Mouse (Mus musculus) midbrain, embryonic 11.5 days (tissue): Measurements from ENCODE around the gene Ccdc85b. TPM values are rescaled to one million over a fixed set of nuclear protein-coding genes. Genes with fewer than 3 reads are reported as not detected.

Experiments
- ATAC-seq: fragments of 200-750 bp; cut with Nextera tagmentation; 2 replicates; pipeline ENCODE4 v1.8.0; 2017; ENCODE audit warnings: moderate TSS enrichment, moderate library complexity; ENCODE audit not compliant: low FRiP score
- DNase-seq: peaks from one replicate; pipeline ENCODE4 v3.0.0; 2015; ENCODE audit warnings: low spot score; ENCODE audit errors: missing footprints
- H3K27ac ChIP-seq: fragments of 300-500 bp; sonication (generic); 2 replicates; pipeline ENCODE4 v1.5.1; 2014; ENCODE audit warnings: low read depth, low read length
- H3K27me3 ChIP-seq: fragments of 300-500 bp; sonication (generic); 2 replicates; pipeline ENCODE4 v1.6.1; 2014; ENCODE audit warnings: mild to moderate bottlenecking, low read length, moderate library complexity, mixed read lengths; ENCODE audit not compliant: control insufficient read depth, insufficient read depth
- H3K36me3 ChIP-seq: fragments of 300-500 bp; sonication (generic); 2 replicates; pipeline ENCODE4 v1.6.1; 2014; ENCODE audit warnings: mild to moderate bottlenecking, low read length, moderate library complexity, mixed read lengths; ENCODE audit not compliant: control insufficient read depth, insufficient read depth
- H3K4me1 ChIP-seq: fragments of 300-500 bp; sonication (generic); 2 replicates; pipeline ENCODE4 v1.6.1; 2014; ENCODE audit warnings: low read length; ENCODE audit not compliant: control insufficient read depth, insufficient read depth
- H3K4me2 ChIP-seq: fragments of 300-500 bp; sonication (generic); 2 replicates; pipeline ENCODE4 v1.6.1; 2014; ENCODE audit warnings: mild to moderate bottlenecking, moderate library complexity
- H3K4me3 ChIP-seq: fragments of 300-500 bp; sonication (generic); 2 replicates; pipeline ENCODE4 v1.5.1; 2014; ENCODE audit warnings: low read depth, low read length
- H3K9ac ChIP-seq: fragments of 300-500 bp; sonication (generic); 2 replicates; pipeline ENCODE4 v1.6.1; 2014; ENCODE audit warnings: low read length
- H3K9me3 ChIP-seq: fragments of 300-500 bp; sonication (generic); 2 replicates; pipeline ENCODE4 v1.6.1; 2016; ENCODE audit warnings: low read length; ENCODE audit not compliant: control insufficient read depth
- WGBS: fragments of 180-500 bp; shearing (Covaris S2); extraction: QIAGEN DNeasy Blood & Tissue Kit; methylation state at CpG from one replicate; pipeline ENCODE4 v1.1.7; 2014; 5-methylcytosine and 5-hydroxymethylcytosine counted together
- polyA plus RNA-seq: library from polyadenylated mRNA; unstranded; fragments of >200 nt; fragmentation: Nextera tagmentation; extraction: Ambion mirVana; gene quantifications from 2 replicates; pipeline ENCODE4 v1.2.1, GENCODE M21; 2014

Ccdc85b gene
- polyA plus RNA-seq, 1 experiment from 2014 or later, result 7.8 TPM

GRCm38 (mm10) chr19:5419630-5420029 lies 38.1 kb downstream of the Ccdc85b start:
- 93% methylated on average over 9 of the region's 9 CpGs for WGBS
- DNase-seq (peak; percentile 37), ATAC-seq (no peak)
- Histone ChIP-seq H3K9me3 (no peaks in the 10 kb centered on the region), H3K27me3 (no peaks in the 10 kb centered on the region), H3K4me2 (no peak overlapping the region), H3K27ac (no peak overlapping the region), H3K9ac (no peak overlapping the region), H3K36me3 (0 out of 2 replicates have a peak, but pooled peaks cover 8% of the 10 kb centered on the region), H3K4me1 (peaks cover 12% of the 10 kb centered on the region), H3K4me3 (no peak overlapping the region)

GRCm38 (mm10) chr19:5418750-5419466 lies 38.8 kb downstream of the Ccdc85b start:
- H3K9me3 ChIP-seq, result no peaks in the 10 kb centered on the region
- 94% methylated on average over 8 of the region's 8 CpGs for WGBS
- no peak overlapping the region for H3K9ac ChIP-seq
- no peak overlapping the region for H3K4me2 ChIP-seq
- DNase-seq, result peak; percentile 8
- peaks cover 10% of the 10 kb centered on the region for H3K4me1 ChIP-seq
- no peak overlapping the region for H3K4me3 ChIP-seq
- 0 out of 2 replicates have a peak, but pooled peaks cover 8% of the 10 kb centered on the region for H3K36me3 ChIP-seq
- no peak for ATAC-seq
- no peaks in the 10 kb centered on the region for H3K27me3 ChIP-seq
- no peak overlapping the region for H3K27ac ChIP-seq

GRCm38 (mm10) chr19:5414534-5414957 lies 43.1 kb downstream of the Ccdc85b start:
- H3K9ac ChIP-seq, result no peak overlapping the region
- WGBS, result 63% methylated on average over 2 of the region's 2 CpGs
- H3K4me2 ChIP-seq, result no peak overlapping the region
- DNase-seq (peak; percentile 37), ATAC-seq (no peak)
- no peaks in the 10 kb centered on the region for H3K4me1 ChIP-seq
- no peaks in the 10 kb centered on the region for H3K27me3 ChIP-seq
- no peaks in the 10 kb centered on the region for H3K36me3 ChIP-seq
- no peaks in the 10 kb centered on the region for H3K9me3 ChIP-seq
- H3K4me3 ChIP-seq, result no peak overlapping the region
- H3K27ac ChIP-seq, result no peak overlapping the region

- Histone ChIP-seq H3K27ac (no peak overlapping the region), H3K9ac (no peak overlapping the region), H3K36me3 (no peaks in the 10 kb centered on the region), H3K4me2 (no peak overlapping the region), H3K9me3 (no peaks in the 10 kb centered on the region), H3K4me3 (no peak overlapping the region), H3K4me1 (no peaks in the 10 kb centered on the region), H3K27me3 (no peaks in the 10 kb centered on the region)
- 71% methylated on average over 4 of the region's 4 CpGs for WGBS
- ATAC-seq (no peak), DNase-seq (no peak)
Measured at GRCm38 (mm10) chr19:5413840-5414239, 43.9 kb downstream of the Ccdc85b start.

- ATAC-seq, result no peak
- Histone ChIP-seq H3K36me3 (no peaks in the 10 kb centered on the region), H3K27me3 (no peaks in the 10 kb centered on the region), H3K4me3 (no peak overlapping the region), H3K9ac (no peak overlapping the region), H3K4me1 (peaks cover 6% of the 10 kb centered on the region), H3K27ac (no peak overlapping the region), H3K9me3 (no peaks in the 10 kb centered on the region), H3K4me2 (no peak overlapping the region)
- peak; percentile 82 for DNase-seq
- WGBS, result 77% methylated on average over 5 of the region's 5 CpGs
Measured at GRCm38 (mm10) chr19:5411961-5412360, 45.7 kb downstream of the Ccdc85b start.

DNA sequence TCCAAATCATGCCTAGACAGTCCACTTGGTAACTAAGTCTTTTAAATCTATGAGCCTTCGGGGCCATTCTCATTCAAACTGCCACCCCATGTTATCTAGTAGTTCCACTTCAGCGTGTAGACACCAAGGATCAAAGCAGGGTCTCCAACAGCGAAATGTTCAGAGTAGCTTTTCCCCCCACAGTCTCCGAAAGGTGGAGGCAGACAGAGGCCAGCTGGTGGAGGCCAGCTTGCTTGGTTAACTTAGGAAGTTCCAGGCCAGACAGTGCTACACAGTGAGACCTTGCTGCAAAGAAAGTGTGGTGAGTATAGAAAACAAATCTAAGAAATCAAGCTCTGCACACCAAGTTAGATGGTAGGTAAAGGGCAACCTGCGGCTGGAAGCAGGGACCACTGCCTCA lies 47.1 kb downstream of the Ccdc85b start:
- ATAC-seq (no peak), DNase-seq (no peak)
- 91% methylated on average over 5 of the region's 5 CpGs for WGBS
- H3K27me3 ChIP-seq, result no peaks in the 10 kb centered on the region
- H3K4me2 ChIP-seq, result no peak overlapping the region
- H3K27ac ChIP-seq, result no peak overlapping the region
- H3K9me3 ChIP-seq, result no peaks in the 10 kb centered on the region
- no peaks in the 10 kb centered on the region for H3K36me3 ChIP-seq
- H3K9ac ChIP-seq, result no peak overlapping the region
- H3K4me3 ChIP-seq, result no peak overlapping the region
- H3K4me1 ChIP-seq, result peaks cover 11% of the 10 kb centered on the region

GRCm38 (mm10) chr19:5409068-5409467 lies 48.6 kb downstream of the Ccdc85b start:
- DNase-seq (peak; percentile 59), ATAC-seq (no peak)
- 75% methylated on average over 5 of the region's 5 CpGs for WGBS

GRCm38 (mm10) chr19:5408057-5409001 lies 49.4 kb downstream of the Ccdc85b start:
- no peak for ATAC-seq
- Histone ChIP-seq H3K27me3 (no peaks in the 10 kb centered on the region), H3K36me3 (no peaks in the 10 kb centered on the region), H3K4me2 (no peak overlapping the region), H3K9me3 (no peaks in the 10 kb centered on the region), H3K4me3 (no peak overlapping the region), H3K9ac (no peak overlapping the region), H3K4me1 (peaks cover 11% of the 10 kb centered on the region), H3K27ac (no peak overlapping the region)
- WGBS, result 91% methylated on average over 13 of the region's 13 CpGs
- peak; percentile 19 for DNase-seq

More at GRCm38 (mm10) chr19:5409068-5409467, 48.6 kb downstream of the Ccdc85b start:
- Histone ChIP-seq H3K27me3 (no peaks in the 10 kb centered on the region), H3K27ac (no peak overlapping the region), H3K4me1 (peaks cover 11% of the 10 kb centered on the region), H3K9ac (no peak overlapping the region), H3K9me3 (no peaks in the 10 kb centered on the region), H3K4me3 (no peak overlapping the region), H3K36me3 (no peaks in the 10 kb centered on the region), H3K4me2 (no peak overlapping the region)

DNA sequence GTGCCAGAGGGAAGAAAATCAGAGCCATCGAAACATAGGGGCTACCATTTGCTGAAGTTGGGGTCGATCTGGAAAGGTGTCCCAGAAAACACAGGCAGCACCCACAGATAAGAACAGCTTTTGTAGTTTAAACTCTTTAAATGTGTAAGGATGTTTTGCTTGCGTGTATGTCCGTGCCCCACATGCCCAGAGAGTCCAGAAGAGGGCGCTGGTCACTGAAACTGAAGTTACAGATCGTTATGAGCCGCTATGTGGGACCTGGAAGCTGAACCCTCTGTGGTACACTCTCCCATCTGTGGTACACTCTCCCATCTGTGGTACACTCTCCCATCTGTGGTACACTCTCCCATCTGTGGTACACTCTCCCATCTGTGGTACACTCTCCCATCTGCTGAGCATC lies 50.6 kb downstream of the Ccdc85b start:
- Histone ChIP-seq H3K4me1 (peaks cover 11% of the 10 kb centered on the region), H3K27me3 (no peaks in the 10 kb centered on the region), H3K9me3 (no peaks in the 10 kb centered on the region), H3K27ac (peak overlapping the region; percentile 69), H3K4me2 (peak overlapping the region; percentile 79), H3K36me3 (no peaks in the 10 kb centered on the region), H3K4me3 (peak overlapping the region; percentile 53), H3K9ac (peak overlapping the region; percentile 76)
- ATAC-seq, result peak; percentile 41; the same call in 1 of the 2 replicates
- WGBS, result 20% methylated on average over 7 of the region's 7 CpGs
- peak; percentile 93 for DNase-seq
